ENCODE assay signal across 8 mouse cellular contexts in genomic region chr4:149426325-149427199, GRCm38 (mm10). TPM values are rescaled to one million over a fixed set of nuclear protein-coding genes. Genes with fewer than 3 reads are reported as not detected.
DNase-seq lines count a peak whose midpoint lies in the region; ATAC-seq lines count a peak whose summit lies in the region.

Gene Ube4b, minus strand, starts transcription at chr4:149426749.

- no peaks in the 10 kb centered on the region for H3K27me3 ChIP-seq in intestine, embryonic 14.5 days (replicated peaks; ENCODE audit: control insufficient read depth, insufficient read depth, low read length)

- H3K36me3 ChIP-seq in intestine, embryonic 14.5 days (ENCODE audit: control insufficient read depth, insufficient read depth, low read length), result no peaks in the 10 kb centered on the region

- intact Hi-C loops in left cerebral cortex, postnatal 14 days (cut with DNase I), result loop anchor here (1.0 kb wide), 1 partner anchor 19 kb away; no protein-coding TSS in a partner anchor

- peak within 1 kb of the TSS; percentile 96 for H3K27ac ChIP-seq in intestine, embryonic 14.5 days (ENCODE audit: low read depth)

- H3K4me1 ChIP-seq in intestine, embryonic 14.5 days (replicated peaks; ENCODE audit: control insufficient read depth, insufficient read depth, low read length), result peaks cover 9% of the 10 kb centered on the region

- H3K4me3 ChIP-seq in intestine, embryonic 14.5 days (ENCODE audit: low read depth, low read length), result peak within 1 kb of the TSS; percentile 65

- WGBS in intestine, embryonic 14.5 days, result 0% methylated on average over 42 of the region's 50 CpGs

- ATAC-seq in intestine, embryonic 14.5 days (replicated peaks; ENCODE audit: low FRiP score, low TSS enrichment, low read depth), result peak; percentile 94

- H3K9ac ChIP-seq in intestine, embryonic 14.5 days (ENCODE audit: low read length), result peak within 1 kb of the TSS; percentile 63

- H3K9me3 ChIP-seq in intestine, embryonic 14.5 days (ENCODE audit: control insufficient read depth, low read length), result no peaks in the 10 kb centered on the region

- peak within 1 kb of the TSS; percentile 79 for H3K4me2 ChIP-seq in intestine, embryonic 14.5 days (ENCODE audit: low read length)

- peak; percentile 96 to 99 for DNase-seq in adrenal gland, adult (ENCODE audit: inconsistent age in 2 of 2, low spot score in 1 of 2)
- peak; percentile 100 for DNase-seq in embryo, embryonic 10.5 days (ENCODE audit: low spot score)
- peak; percentile 97 for DNase-seq in gastrocnemius, postnatal 25 days
- peak; percentile 98 for DNase-seq in intestine, embryonic 14.5 days (ENCODE audit: low spot score)
- peak; percentile 99 for DNase-seq in left cerebral cortex, postnatal 14 days (ENCODE audit: low spot score in 2 of 2)
- DNase-seq in mesoderm, embryonic 11.5 days (ENCODE audit: low read depth, low spot score), result peak; percentile 99
- DNase-seq in right cerebral cortex, postnatal 36 days (ENCODE audit: low spot score in 2 of 2), result peak; percentile 97 to 98
- DNase-seq in yolk sac, embryonic 10.5 days (ENCODE audit: low spot score), result peak; percentile 100

RNA-seq across cellular contexts. Expression of gene Ube4b, which starts in this region (rescaled TPM):
- total RNA-seq in gastrocnemius, postnatal 25 days (2021), result 10 to 100 TPM; 32.2 to 36.3 TPM
- polyA plus RNA-seq in intestine, embryonic 14.5 days (2014; fragmentation: Nextera tagmentation; extraction: Ambion mirVana), result 40.8 and 42.5 TPM in 2 replicates
- total RNA-seq in left cerebral cortex, postnatal 14 days (2021), result 100 to 1,000 TPM; 100 to 102 TPM

Comparison
In these comparisons a context has a peak if more than half of its experiments do, and no peak if none do; other contexts are left out.
1. Peak in every context shown above with its lines: DNase-seq, ATAC-seq, H3K4me3 ChIP-seq and H3K27ac ChIP-seq.